Mouse (Mus musculus): ENCODE measurements around the gene Tcf7. TPM values are rescaled to one million over a fixed set of nuclear protein-coding genes. Genes with fewer than 3 reads are reported as not detected.
A peak's percentile ranks its signal among the peaks of the same experiment; 100 is the strongest.

The Tcf7 gene
- polyA plus RNA-seq, 1 experiment from 2014 or later, result 8.8 TPM

GRCm38 (mm10) chr11:52273942-52274330, 8.9 kb downstream of the Tcf7 start:
- no peaks in the 10 kb centered on the region for H3K36me3 ChIP-seq

GRCm38 (mm10) chr11:52273183-52273941, 9.5 kb downstream of the Tcf7 start:
- WGBS, result 59% methylated on average over 11 of the region's 11 CpGs
- H3K9ac ChIP-seq, result no peak overlapping the region
- ATAC-seq (ENCODE audit: insufficient number of reproducible peaks, insufficient read depth, low FRiP score, low TSS enrichment), result no peak

More at GRCm38 (mm10) chr11:52273942-52274330, 8.9 kb downstream of the Tcf7 start:
- 78% methylated on average over 4 of the region's 4 CpGs for WGBS
- H3K9me3 ChIP-seq, result no peaks in the 10 kb centered on the region
- H3K27ac ChIP-seq, result no peak overlapping the region
- peaks cover 18% of the 10 kb centered on the region for H3K4me1 ChIP-seq
- no peak overlapping the region for H3K4me2 ChIP-seq (replicated peaks)
- no peak overlapping the region for H3K9ac ChIP-seq
- no peak for ATAC-seq (ENCODE audit: insufficient number of reproducible peaks, insufficient read depth, low FRiP score, low TSS enrichment)
- no peak overlapping the region for H3K4me3 ChIP-seq
- H3K27me3 ChIP-seq, result 0 out of 2 replicates have a peak, but pooled peaks cover 2% of the 10 kb centered on the region

GRCm38 (mm10) chr11:52272619-52273018, 10.2 kb downstream of the Tcf7 start:
- no peak for ATAC-seq (ENCODE audit: insufficient number of reproducible peaks, insufficient read depth, low FRiP score, low TSS enrichment)
- H3K4me2 ChIP-seq (replicated peaks), result no peak overlapping the region
- no peak overlapping the region for H3K9ac ChIP-seq
- 43% methylated on average over 6 of the region's 6 CpGs for WGBS
- H3K27ac ChIP-seq, result 0 out of 2 replicates have a peak overlapping the region, but pooled peaks have one; percentile 63
- H3K4me1 ChIP-seq, result peaks cover 30% of the 10 kb centered on the region
- no peaks in the 10 kb centered on the region for H3K9me3 ChIP-seq
- no peaks in the 10 kb centered on the region for H3K36me3 ChIP-seq
- no peak overlapping the region for H3K4me3 ChIP-seq
- H3K27me3 ChIP-seq, result no peaks in the 10 kb centered on the region

More at GRCm38 (mm10) chr11:52273183-52273941, 9.5 kb downstream of the Tcf7 start:
- no peak overlapping the region for H3K4me2 ChIP-seq (replicated peaks)
- no peaks in the 10 kb centered on the region for H3K27me3 ChIP-seq
- H3K4me3 ChIP-seq, result no peak overlapping the region
- peaks cover 24% of the 10 kb centered on the region for H3K4me1 ChIP-seq
- no peaks in the 10 kb centered on the region for H3K9me3 ChIP-seq
- H3K27ac ChIP-seq, result no peak overlapping the region
- H3K36me3 ChIP-seq, result no peaks in the 10 kb centered on the region

GRCm38 (mm10) chr11:52271765-52272495, 10.9 kb downstream of the Tcf7 start:
- H3K4me1 ChIP-seq, result peaks cover 30% of the 10 kb centered on the region
- WGBS, result 48% methylated on average over 8 of the region's 8 CpGs
- no peaks in the 10 kb centered on the region for H3K27me3 ChIP-seq
- H3K4me3 ChIP-seq, result no peak overlapping the region
- no peak overlapping the region for H3K9ac ChIP-seq
- no peaks in the 10 kb centered on the region for H3K36me3 ChIP-seq
- H3K9me3 ChIP-seq, result no peaks in the 10 kb centered on the region
- H3K27ac ChIP-seq, result 0 out of 2 replicates have a peak overlapping the region, but pooled peaks have one; percentile 63
- peak; percentile 16; the same call in 1 of the 2 replicates for ATAC-seq (ENCODE audit: insufficient number of reproducible peaks, insufficient read depth, low FRiP score, low TSS enrichment)
- no peak overlapping the region for H3K4me2 ChIP-seq (replicated peaks)

- H3K4me2 ChIP-seq (replicated peaks), result no peak overlapping the region
- H3K4me3 ChIP-seq, result no peak overlapping the region
- ATAC-seq (ENCODE audit: insufficient number of reproducible peaks, insufficient read depth, low FRiP score, low TSS enrichment), result no peak
- H3K27ac ChIP-seq, result no peak overlapping the region
- no peaks in the 10 kb centered on the region for H3K27me3 ChIP-seq
- no peaks in the 10 kb centered on the region for H3K9me3 ChIP-seq
- H3K9ac ChIP-seq, result no peak overlapping the region
- peaks cover 44% of the 10 kb centered on the region for H3K4me1 ChIP-seq
- no peaks in the 10 kb centered on the region for H3K36me3 ChIP-seq
- WGBS, result 90% methylated on average over 6 of the region's 6 CpGs
These were observed 13.0 kb downstream of the Tcf7 start for GRCm38 (mm10) chr11:52269841-52270240.

- Histone ChIP-seq H3K4me2 (replicated peaks) (no peak overlapping the region), H3K4me3 (no peak overlapping the region), H3K36me3 (no peaks in the 10 kb centered on the region), H3K27me3 (no peaks in the 10 kb centered on the region), H3K27ac (0 out of 2 replicates have a peak overlapping the region, but pooled peaks have one; percentile 23), H3K9me3 (no peaks in the 10 kb centered on the region), H3K4me1 (peaks cover 44% of the 10 kb centered on the region), H3K9ac (no peak overlapping the region)
- ATAC-seq (ENCODE audit: insufficient number of reproducible peaks, insufficient read depth, low FRiP score, low TSS enrichment), result no peak
- WGBS, result 55% methylated on average over 7 of the region's 7 CpGs
These were observed 14.5 kb downstream of the Tcf7 start for GRCm38 (mm10) chr11:52268104-52268835.

- peaks cover 34% of the 10 kb centered on the region for H3K4me1 ChIP-seq
- no peaks in the 10 kb centered on the region for H3K9me3 ChIP-seq
- 82% methylated on average over 5 of the region's 5 CpGs for WGBS
- H3K36me3 ChIP-seq, result no peaks in the 10 kb centered on the region
- H3K27me3 ChIP-seq, result no peaks in the 10 kb centered on the region
- H3K4me3 ChIP-seq, result no peak overlapping the region
- ATAC-seq (ENCODE audit: insufficient number of reproducible peaks, insufficient read depth, low FRiP score, low TSS enrichment), result no peak
- no peak overlapping the region for H3K4me2 ChIP-seq (replicated peaks)
- H3K9ac ChIP-seq, result no peak overlapping the region
- H3K27ac ChIP-seq, result no peak overlapping the region
These were observed 15.5 kb downstream of the Tcf7 start for GRCm38 (mm10) chr11:52267271-52267670.

GRCm38 (mm10) chr11:52265616-52266307, 17.1 kb downstream of the Tcf7 start:
- no peak overlapping the region for H3K27ac ChIP-seq
- no peaks in the 10 kb centered on the region for H3K27me3 ChIP-seq
- no peak overlapping the region for H3K4me3 ChIP-seq
- 55% methylated on average over 12 of the region's 12 CpGs for WGBS
- no peaks in the 10 kb centered on the region for H3K9me3 ChIP-seq
- H3K4me1 ChIP-seq, result peaks cover 26% of the 10 kb centered on the region
- H3K36me3 ChIP-seq, result no peaks in the 10 kb centered on the region
- no peak for ATAC-seq (ENCODE audit: insufficient number of reproducible peaks, insufficient read depth, low FRiP score, low TSS enrichment)
- H3K4me2 ChIP-seq (replicated peaks), result no peak overlapping the region
- H3K9ac ChIP-seq, result no peak overlapping the region; the same call in 1 of the 2 replicates

GRCm38 (mm10) chr11:52264871-52265270, 17.9 kb downstream of the Tcf7 start:
- H3K36me3 ChIP-seq, result no peaks in the 10 kb centered on the region
- no peak overlapping the region for H3K4me2 ChIP-seq (replicated peaks)
- peaks cover 26% of the 10 kb centered on the region for H3K4me1 ChIP-seq
- no peak overlapping the region for H3K27ac ChIP-seq
- H3K4me3 ChIP-seq, result no peak overlapping the region
- H3K27me3 ChIP-seq, result no peaks in the 10 kb centered on the region
- 76% methylated on average over 7 of the region's 7 CpGs for WGBS
- H3K9ac ChIP-seq, result no peak overlapping the region
- ATAC-seq (ENCODE audit: insufficient number of reproducible peaks, insufficient read depth, low FRiP score, low TSS enrichment), result no peak
- H3K9me3 ChIP-seq, result no peaks in the 10 kb centered on the region

GRCm38 (mm10) chr11:52262338-52262737, 20.5 kb downstream of the Tcf7 start:
- no peaks in the 10 kb centered on the region for H3K27me3 ChIP-seq
- no peak overlapping the region for H3K4me3 ChIP-seq
- no peak overlapping the region for H3K27ac ChIP-seq
- no peaks in the 10 kb centered on the region for H3K9me3 ChIP-seq
- H3K36me3 ChIP-seq, result no peaks in the 10 kb centered on the region
- no peak for ATAC-seq (ENCODE audit: insufficient number of reproducible peaks, insufficient read depth, low FRiP score, low TSS enrichment)
- WGBS, result 90% methylated on average over 11 of the region's 11 CpGs
- no peak overlapping the region for H3K4me2 ChIP-seq (replicated peaks)
- peak overlapping the region; percentile 11; the same call in 1 of the 2 replicates for H3K9ac ChIP-seq
- peaks cover 18% of the 10 kb centered on the region; the same call in 1 of the 2 replicates for H3K4me1 ChIP-seq

- Histone ChIP-seq H3K9ac (no peak overlapping the region), H3K4me2 (replicated peaks) (no peak overlapping the region), H3K27ac (no peak overlapping the region), H3K4me3 (no peak overlapping the region), H3K4me1 (peaks cover 18% of the 10 kb centered on the region; the same call in 1 of the 2 replicates), H3K36me3 (no peaks in the 10 kb centered on the region), H3K9me3 (no peaks in the 10 kb centered on the region), H3K27me3 (no peaks in the 10 kb centered on the region)
- WGBS, result 58% methylated on average over 5 of the region's 5 CpGs
- ATAC-seq (ENCODE audit: insufficient number of reproducible peaks, insufficient read depth, low FRiP score, low TSS enrichment), result no peak
These were observed 20.9 kb downstream of the Tcf7 start for GRCm38 (mm10) chr11:52261937-52262336.
